Mouse (Mus musculus) frontal cortex, postnatal 36 days (tissue): ENCODE results near the gene Vmn2r82.
"Not testable (repeated sequence)": the region's sequence is repeated elsewhere in the genome, so short reads cannot be mapped to it uniquely, and the experiment has no call there.

Experiments used
- DNase-seq, 2 experiments: peaks; one replicate each; pipeline ENCODE4 v3.0.0; 2022; ENCODE audit warnings: low spot score in 2 of 2

Gene Vmn2r82

DNA sequence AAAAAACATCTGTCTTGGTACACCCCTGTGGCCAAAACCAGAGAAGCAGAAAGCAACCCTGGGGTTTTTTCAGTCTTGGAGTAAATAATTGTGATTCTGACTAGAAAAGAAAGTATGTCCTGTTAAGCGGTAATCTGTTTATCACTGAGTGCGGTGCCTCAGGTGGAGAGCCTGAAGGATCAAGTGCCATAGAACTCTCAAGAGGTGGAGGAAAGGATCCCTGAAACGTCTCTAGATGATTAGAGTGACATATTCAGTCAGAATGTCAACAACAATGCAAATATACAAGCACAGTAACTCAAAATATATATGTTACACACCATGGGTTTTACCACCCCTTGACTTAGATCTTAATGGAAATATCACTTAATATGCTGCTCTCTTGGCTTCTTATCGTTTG, at the start of gene Vmn2r82:
TSS of gene Vmn2r82 (plus strand) at position 301 of the 400 bp plus-strand sequence.
- not testable (repeated sequence) for DNase-seq

- not testable (repeated sequence) for DNase-seq
Measured at GRCm38 (mm10) chr10:79322033-79322736, 34.1 kb upstream of the Vmn2r82 start.

DNA sequence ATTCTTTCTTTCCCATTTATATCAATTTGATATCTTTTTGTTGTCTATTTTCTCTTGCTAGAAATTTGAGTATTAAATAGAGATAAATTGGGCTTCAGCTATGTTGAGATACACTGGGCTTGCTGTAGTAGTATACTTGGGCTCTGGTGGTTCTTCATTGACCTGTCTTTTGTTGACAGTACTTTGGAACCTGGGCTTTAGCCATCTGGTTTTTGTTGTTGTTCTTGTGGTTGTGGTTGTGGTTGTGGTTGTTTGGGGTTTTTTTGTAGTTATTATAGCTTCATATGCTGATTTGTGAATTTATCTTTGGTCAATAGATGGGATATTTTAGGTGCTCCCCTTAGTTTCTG, 33.6 kb upstream of the Vmn2r82 start:
- no peak for DNase-seq

DNA sequence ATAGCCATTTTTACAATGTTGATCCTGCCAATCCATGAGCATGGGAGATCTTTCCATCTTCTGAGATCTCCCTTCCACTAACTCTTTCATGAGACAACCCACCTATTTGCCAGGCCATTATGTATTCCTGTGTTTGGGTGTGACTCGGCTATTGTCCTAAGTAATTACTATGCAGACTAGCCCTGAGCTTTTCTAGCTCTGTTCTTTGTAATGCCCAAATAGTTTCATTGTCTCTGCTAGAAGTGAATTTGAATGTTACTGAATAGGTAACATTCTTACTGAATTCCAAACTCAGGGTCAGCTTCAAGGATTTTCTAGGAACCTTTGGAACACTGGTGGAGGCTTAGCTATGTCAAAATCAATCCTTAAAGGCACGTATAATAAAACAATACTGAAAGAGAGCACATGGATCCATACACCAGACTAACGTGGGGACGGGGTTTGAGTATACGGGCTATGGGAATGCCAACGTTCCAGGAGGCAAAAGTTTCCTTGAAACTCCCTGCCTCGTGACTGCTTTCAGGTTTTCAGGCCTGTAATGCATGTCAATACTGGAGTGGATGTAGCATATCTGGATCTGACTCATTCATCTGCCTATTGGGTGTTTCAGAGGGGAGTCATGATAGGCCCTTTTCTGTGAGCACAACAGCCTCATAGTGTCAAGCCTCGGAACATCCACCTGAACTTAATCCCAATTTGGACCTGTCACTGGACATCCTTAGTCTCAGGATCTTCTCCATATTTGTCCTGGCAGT, 43.8 kb downstream of the Vmn2r82 start:
- DNase-seq, result not testable (repeated sequence)

DNA sequence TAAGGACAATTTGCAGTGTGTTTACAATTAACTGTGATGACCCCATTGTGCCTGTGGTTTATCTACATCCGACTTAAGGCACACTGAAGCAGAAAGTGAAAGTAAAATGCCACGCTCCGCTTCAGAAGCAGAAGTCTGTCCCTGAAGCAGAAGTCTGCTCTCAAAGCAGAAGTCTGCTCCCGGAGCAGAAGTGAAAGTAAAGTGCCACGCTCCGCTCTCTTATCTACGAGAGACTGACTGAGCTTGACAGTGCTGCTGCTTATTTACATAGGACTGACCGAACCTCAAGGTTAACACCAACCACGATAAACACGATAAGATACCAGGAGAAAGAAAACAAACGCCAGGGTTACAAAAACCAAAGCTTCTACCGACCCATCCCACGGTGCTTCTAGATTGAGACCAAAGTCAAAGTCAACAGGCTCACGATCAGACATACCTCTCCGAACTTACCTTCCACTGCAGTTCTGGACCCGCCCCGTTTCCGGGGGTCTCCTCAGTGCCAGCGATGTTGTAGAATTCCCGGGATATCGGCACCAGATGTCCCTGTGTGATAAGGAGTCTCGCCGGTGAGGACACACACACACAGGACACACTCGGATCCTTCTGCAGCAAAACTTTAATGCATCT, 60.9 kb downstream of the Vmn2r82 start:
- no peak for DNase-seq

DNA sequence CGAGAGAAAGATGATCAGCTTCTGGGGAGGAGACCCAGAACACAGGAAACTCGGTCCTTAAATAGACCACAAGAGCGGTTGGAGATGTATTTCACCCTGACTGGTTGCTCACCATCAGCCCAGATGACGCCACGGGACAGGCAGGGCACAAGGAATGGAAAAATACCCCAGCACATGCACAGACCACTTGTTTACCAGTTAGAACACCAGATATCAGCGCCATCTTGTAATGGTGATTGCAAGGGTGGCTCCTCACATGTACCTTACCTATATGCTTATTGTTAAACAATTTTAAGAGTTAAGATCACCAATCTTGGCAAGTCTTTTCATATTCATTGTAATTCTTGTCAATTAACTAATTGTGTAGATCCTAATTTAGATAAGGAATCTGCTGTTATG, 61.5 kb downstream of the Vmn2r82 start:
- not testable (repeated sequence) for DNase-seq

DNA sequence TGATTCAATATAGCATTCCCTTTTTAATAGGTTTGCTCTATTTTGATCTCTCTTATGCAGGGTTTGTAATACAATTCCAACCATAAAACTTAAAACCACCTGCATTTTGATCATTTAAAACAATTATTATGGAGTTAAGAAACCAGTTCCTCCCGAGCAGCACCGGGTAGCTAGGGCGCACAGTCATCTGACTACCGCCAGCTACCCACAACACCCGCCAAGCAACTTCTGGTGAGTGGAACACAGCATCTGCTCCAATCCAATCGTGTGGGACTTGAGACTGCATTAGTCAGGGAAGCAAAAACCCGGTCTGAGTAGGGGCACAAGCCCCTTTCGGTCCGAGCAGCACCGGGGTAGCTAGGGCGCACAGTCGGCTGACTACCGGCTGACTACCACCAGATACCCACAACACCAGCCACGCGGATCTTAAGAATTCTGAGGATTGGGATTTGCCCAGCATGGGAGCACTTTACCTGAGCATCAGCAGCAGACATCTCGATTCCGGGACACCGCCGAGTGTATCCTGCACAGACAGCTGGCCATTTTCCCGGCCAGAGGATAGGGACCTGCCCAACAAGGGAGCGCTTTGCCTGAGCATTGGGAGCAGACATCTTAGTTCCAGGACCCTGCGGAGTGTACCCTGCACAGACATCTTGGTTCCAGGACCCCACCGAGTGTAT, 79.0 kb downstream of the Vmn2r82 start:
- not testable (repeated sequence) for DNase-seq
